Mouse (Mus musculus) C2C12 (cell line): ENCODE data around the gene Rab23.

Experiments
- CTCF ChIP-seq: IDR thresholded peaks from one replicate; pipeline ENCODE4 v1.5.1; 2011; ENCODE audit not compliant: control insufficient read depth, insufficient read depth, insufficient read length
- FOSL1 ChIP-seq: IDR thresholded peaks from one replicate; pipeline ENCODE4 v1.8.0; 2011; ENCODE audit warnings: mild to moderate bottlenecking, low read length; ENCODE audit not compliant: poor library complexity, insufficient read depth, severe bottlenecking
- MAX ChIP-seq: IDR thresholded peaks from one replicate; pipeline ENCODE4 v1.6.1; 2011; ENCODE audit warnings: mild to moderate bottlenecking, control low read depth
- MYOG ChIP-seq: IDR thresholded peaks from one replicate; pipeline ENCODE4 v1.6.1; 2011; ENCODE audit not compliant: control insufficient read depth, insufficient read length; ENCODE audit errors: extremely low read depth
- USF1 ChIP-seq: IDR thresholded peaks from one replicate; pipeline ENCODE4 v1.6.1; 2011; ENCODE audit warnings: low read depth, mild to moderate bottlenecking, control low read depth, moderate library complexity

- TF ChIP-seq MYOG (no peak), CTCF (no peak), MAX (no peak), FOSL1 (no peak), USF1 (no peak)
Observed at GRCm38 (mm10) chr1:33763826-33764225, 44.1 kb downstream of the Rab23 start.
